Mouse (Mus musculus) embryonic fibroblast, embryonic 13.5 days (primary cell): ENCODE measurements at regions not wholly inside any gene's neighbourhood (a gene's known extent, or its start where the extent isn't known, plus 50 kb on each side); places are given as distances from the start of the nearest gene placed in this dataset.

Experiments
- CTCF ChIP-seq: IDR thresholded peaks from 2 replicates; pipeline ENCODE4 v1.5.1; 2011; ENCODE audit warnings: mild to moderate bottlenecking, control low read depth, low read length, moderate library complexity, borderline replicate concordance; ENCODE audit not compliant: insufficient read depth
- POLR2A ChIP-seq: IDR thresholded peaks from 2 replicates; pipeline ENCODE4 v1.6.1; 2011; ENCODE audit warnings: low read depth, mild to moderate bottlenecking, control low read depth, low read length, moderate library complexity

- TF ChIP-seq POLR2A, result no peak
- TF ChIP-seq CTCF, result no peak
Measured at GRCm38 (mm10) chr12:50804391-50804790, 155.5 kb upstream of the Prkd1 start.
